Mouse (Mus musculus): ENCODE data around the gene Ttc22. TPM values are rescaled to one million over a fixed set of nuclear protein-coding genes. Genes with fewer than 3 reads are reported as not detected.

The Ttc22 gene
- polyA plus RNA-seq, 1 experiment from 2014 or later: 0.10 TPM

DNA sequence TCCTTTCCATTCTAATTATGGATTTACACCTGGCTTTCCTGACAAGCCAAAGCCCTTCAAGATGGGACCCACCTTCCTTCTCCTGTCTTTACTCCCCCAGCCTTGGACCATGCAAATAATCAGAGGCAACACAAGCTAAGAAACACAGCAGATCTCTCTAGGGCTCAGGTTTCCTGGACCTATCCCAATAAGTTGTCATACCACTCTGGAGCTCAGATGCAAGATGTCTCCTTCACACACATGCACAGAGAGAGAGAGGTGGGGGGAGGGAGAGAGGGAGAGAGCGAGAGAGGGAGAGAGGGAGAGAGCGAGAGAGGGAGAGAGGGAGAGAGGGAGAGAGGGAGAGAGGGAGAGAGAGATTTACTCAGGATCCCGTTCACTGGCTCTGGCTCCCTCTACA lies 10.1 kb downstream of the Ttc22 start:
- no peak for ATAC-seq (replicated peaks; ENCODE audit: insufficient number of reproducible peaks, low FRiP score, low TSS enrichment, low read depth)
- Histone ChIP-seq H3K36me3 (replicated peaks; ENCODE audit: control insufficient read depth, insufficient read depth, low read depth, low read length) (no peaks in the 10 kb centered on the region), H3K4me3 (ENCODE audit: low read depth, low read length) (no peak overlapping the region), H3K4me1 (ENCODE audit: control insufficient read depth, insufficient read depth, low read length) (no peaks in the 10 kb centered on the region), H3K9me3 (replicated peaks; ENCODE audit: control insufficient read depth, low read length) (no peaks in the 10 kb centered on the region), H3K9ac (replicated peaks; ENCODE audit: low read length) (no peak overlapping the region), H3K27ac (replicated peaks; ENCODE audit: low read depth, low read length) (no peak overlapping the region), H3K27me3 (ENCODE audit: control insufficient read depth, insufficient read depth, low read length) (no peaks in the 10 kb centered on the region; the same call in 1 of the 2 replicates), H3K4me2 (ENCODE audit: low read depth, low read length) (no peak overlapping the region)
- WGBS: 75% methylated on average over 1 of the region's 3 CpGs
- DNase-seq (ENCODE audit: low spot score): no peak

DNA sequence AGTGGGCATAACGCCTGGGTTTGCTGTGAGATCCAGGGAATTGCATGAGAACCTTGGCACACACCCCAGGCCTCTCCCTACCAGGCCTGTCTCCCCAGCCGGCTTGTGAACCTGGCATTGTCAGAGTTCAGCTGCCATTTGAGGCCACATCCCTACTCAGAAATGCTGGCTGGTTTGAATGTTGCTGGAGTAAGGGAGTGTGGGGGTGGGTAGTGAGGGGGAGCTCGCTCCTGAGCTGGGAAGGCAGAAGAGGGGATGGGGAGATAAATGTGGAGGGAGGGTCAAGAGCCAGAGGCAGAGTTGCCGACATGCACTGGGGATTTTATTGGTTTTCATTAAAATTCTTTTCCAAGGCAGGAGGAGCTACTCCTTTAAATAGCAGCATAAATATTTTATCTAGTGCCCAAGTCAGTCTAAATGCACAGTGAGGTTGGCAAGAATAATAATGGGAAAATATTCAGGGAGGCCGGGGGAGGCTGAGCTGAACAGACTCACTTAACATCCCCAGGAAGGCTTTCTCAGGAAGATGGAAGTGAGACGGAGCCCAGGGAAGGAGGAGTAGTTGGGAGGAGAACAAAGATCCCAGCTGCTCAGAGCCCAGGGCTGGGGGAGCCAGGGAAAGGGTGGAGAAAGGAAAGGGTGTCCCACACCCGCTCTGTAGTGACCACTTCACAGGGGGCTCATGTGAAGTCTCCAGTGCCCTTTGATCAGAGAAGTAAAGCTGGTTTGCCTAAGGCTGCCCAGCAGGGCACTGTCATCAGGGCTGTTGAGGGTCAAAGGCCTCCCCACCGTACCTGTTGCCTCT lies 11.3 kb downstream of the Ttc22 start:
- Histone ChIP-seq H3K4me3 (ENCODE audit: low read depth, low read length) (no peak overlapping the region), H3K9ac (replicated peaks; ENCODE audit: low read length) (no peak overlapping the region), H3K27ac (replicated peaks; ENCODE audit: low read depth, low read length) (no peak overlapping the region), H3K9me3 (replicated peaks; ENCODE audit: control insufficient read depth, low read length) (no peaks in the 10 kb centered on the region), H3K4me2 (ENCODE audit: low read depth, low read length) (no peak overlapping the region), H3K4me1 (ENCODE audit: control insufficient read depth, insufficient read depth, low read length) (no peaks in the 10 kb centered on the region), H3K27me3 (ENCODE audit: control insufficient read depth, insufficient read depth, low read length) (no peaks in the 10 kb centered on the region), H3K36me3 (replicated peaks; ENCODE audit: control insufficient read depth, insufficient read depth, low read depth, low read length) (no peaks in the 10 kb centered on the region)
- ATAC-seq (replicated peaks; ENCODE audit: insufficient number of reproducible peaks, low FRiP score, low TSS enrichment, low read depth) (no peak), DNase-seq (ENCODE audit: low spot score) (no peak)
- WGBS: 32% methylated on average over 8 of the region's 8 CpGs

DNA sequence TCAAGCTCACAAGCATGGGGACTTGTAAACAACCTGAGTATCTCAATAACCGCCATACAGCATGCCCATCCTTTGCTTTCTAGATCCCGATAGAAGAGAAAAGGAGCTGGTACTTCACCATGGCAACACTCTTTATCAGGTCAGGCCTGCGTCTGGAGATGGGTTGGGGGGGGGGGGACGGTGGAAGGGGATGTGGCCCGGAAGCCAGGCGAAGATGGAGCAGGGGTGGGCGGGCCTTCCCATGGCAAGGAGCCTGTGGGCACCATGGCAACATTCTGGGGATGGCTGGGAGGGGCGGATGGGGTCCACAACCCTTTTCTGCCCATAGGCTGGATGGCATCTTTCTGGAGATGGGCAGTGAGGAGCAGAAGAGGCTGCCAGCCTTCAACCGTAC lies 11.9 kb downstream of the Ttc22 start:
- Histone ChIP-seq H3K27ac (replicated peaks; ENCODE audit: low read depth, low read length) (no peak overlapping the region), H3K4me2 (ENCODE audit: low read depth, low read length) (no peak overlapping the region), H3K36me3 (replicated peaks; ENCODE audit: control insufficient read depth, insufficient read depth, low read depth, low read length) (no peaks in the 10 kb centered on the region), H3K4me1 (ENCODE audit: control insufficient read depth, insufficient read depth, low read length) (no peaks in the 10 kb centered on the region), H3K4me3 (ENCODE audit: low read depth, low read length) (no peak overlapping the region), H3K9me3 (replicated peaks; ENCODE audit: control insufficient read depth, low read length) (no peaks in the 10 kb centered on the region), H3K9ac (replicated peaks; ENCODE audit: low read length) (no peak overlapping the region), H3K27me3 (ENCODE audit: control insufficient read depth, insufficient read depth, low read length) (no peaks in the 10 kb centered on the region)
- DNase-seq (ENCODE audit: low spot score) (no peak), ATAC-seq (replicated peaks; ENCODE audit: insufficient number of reproducible peaks, low FRiP score, low TSS enrichment, low read depth) (no peak)
- WGBS: 50% methylated on average over 9 of the region's 9 CpGs

DNA sequence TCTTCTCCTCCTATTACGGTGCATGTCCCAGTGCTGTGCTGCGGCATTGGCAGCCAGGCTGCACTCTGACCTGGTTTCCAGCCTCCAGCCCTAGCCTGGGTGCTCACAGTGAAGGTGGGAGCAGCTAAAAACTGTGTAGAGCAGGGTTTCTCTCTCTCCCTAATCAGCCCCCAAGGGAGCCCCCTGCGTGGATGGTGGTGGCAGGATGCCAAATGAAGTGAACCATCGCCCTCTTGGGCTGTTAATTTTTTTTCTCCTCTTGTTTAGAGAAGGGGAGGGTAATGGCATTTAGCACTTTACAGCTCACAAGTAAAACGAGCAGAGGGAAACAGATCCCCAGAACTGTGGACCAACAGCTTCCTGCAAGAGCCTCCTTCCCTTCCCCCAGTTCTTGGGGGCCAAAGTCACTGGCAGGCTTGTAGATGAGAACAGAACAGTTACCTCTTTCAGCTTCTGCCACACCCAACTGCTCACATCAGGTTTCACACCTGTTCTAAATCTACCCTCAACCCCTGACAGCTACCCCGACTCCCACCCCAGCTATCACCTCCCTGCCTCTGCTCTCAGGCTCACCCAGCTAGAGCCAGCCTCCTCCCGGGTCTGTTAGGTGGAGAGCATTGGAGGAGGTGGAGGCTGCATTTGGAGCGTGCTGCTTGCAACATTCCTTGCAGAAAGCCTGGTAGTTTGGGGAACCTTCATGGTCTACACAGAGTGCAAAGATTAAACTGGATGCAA lies 21.4 kb downstream of the Ttc22 start:
- ATAC-seq (replicated peaks; ENCODE audit: insufficient number of reproducible peaks, low FRiP score, low TSS enrichment, low read depth) (no peak), DNase-seq (ENCODE audit: low spot score) (no peak)
- Histone ChIP-seq H3K36me3 (replicated peaks; ENCODE audit: control insufficient read depth, insufficient read depth, low read depth, low read length) (no peaks in the 10 kb centered on the region), H3K27ac (replicated peaks; ENCODE audit: low read depth, low read length) (no peak overlapping the region), H3K9me3 (replicated peaks; ENCODE audit: control insufficient read depth, low read length) (no peaks in the 10 kb centered on the region), H3K4me3 (ENCODE audit: low read depth, low read length) (no peak overlapping the region), H3K27me3 (ENCODE audit: control insufficient read depth, insufficient read depth, low read length) (no peaks in the 10 kb centered on the region), H3K9ac (replicated peaks; ENCODE audit: low read length) (no peak overlapping the region), H3K4me1 (ENCODE audit: control insufficient read depth, insufficient read depth, low read length) (no peaks in the 10 kb centered on the region), H3K4me2 (ENCODE audit: low read depth, low read length) (no peak overlapping the region)
- WGBS: 45% methylated on average over 8 of the region's 8 CpGs

DNA sequence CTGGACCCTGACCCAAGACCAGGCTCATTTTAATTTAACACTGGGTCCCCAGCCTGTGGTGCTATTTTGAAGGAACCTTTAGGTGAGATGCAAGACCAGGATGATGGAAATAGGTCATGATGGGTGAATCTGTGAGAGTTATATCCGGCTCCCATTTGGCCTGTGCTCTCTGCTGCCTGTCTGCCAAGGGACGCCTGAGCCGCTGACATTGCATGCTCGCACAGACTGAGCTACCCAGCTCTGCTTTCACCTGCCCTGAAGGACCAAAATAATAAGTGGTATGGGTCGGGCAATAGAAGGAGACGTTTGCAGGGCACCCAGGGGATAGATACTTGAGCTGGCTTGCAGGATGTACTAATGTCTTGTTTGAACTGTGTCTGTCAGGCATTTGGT lies 22.0 kb downstream of the Ttc22 start:
- Histone ChIP-seq H3K27me3 (ENCODE audit: control insufficient read depth, insufficient read depth, low read length) (no peaks in the 10 kb centered on the region), H3K4me3 (ENCODE audit: low read depth, low read length) (no peak overlapping the region), H3K9ac (replicated peaks; ENCODE audit: low read length) (no peak overlapping the region), H3K4me2 (ENCODE audit: low read depth, low read length) (no peak overlapping the region), H3K9me3 (replicated peaks; ENCODE audit: control insufficient read depth, low read length) (no peaks in the 10 kb centered on the region), H3K4me1 (ENCODE audit: control insufficient read depth, insufficient read depth, low read length) (no peaks in the 10 kb centered on the region), H3K27ac (replicated peaks; ENCODE audit: low read depth, low read length) (no peak overlapping the region), H3K36me3 (replicated peaks; ENCODE audit: control insufficient read depth, insufficient read depth, low read depth, low read length) (no peaks in the 10 kb centered on the region)
- no peak for DNase-seq (ENCODE audit: low spot score)
- no peak for ATAC-seq (replicated peaks; ENCODE audit: insufficient number of reproducible peaks, low FRiP score, low TSS enrichment, low read depth)
- WGBS: 60% methylated on average over 6 of the region's 6 CpGs

DNA sequence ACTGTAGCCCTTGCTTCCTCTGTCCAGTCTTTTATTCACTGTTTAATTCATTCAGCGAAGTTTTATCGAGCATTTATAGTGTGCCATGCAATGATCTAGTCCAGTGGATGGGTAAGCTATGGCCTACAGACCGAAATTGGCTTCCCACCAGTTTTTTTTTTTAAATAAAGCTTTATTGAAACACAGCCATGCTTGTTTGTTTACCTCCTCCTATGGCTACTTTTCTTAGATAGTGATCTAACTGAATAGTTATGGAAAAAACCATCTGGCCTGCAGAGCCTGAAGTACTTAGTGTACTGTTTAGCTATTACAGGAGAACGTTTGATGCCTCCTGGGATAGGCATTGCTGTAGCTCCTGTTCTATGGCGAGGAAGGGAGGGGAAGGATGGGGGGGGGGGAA lies 23.6 kb downstream of the Ttc22 start:
- Histone ChIP-seq H3K9me3 (replicated peaks; ENCODE audit: control insufficient read depth, low read length) (no peaks in the 10 kb centered on the region), H3K27me3 (ENCODE audit: control insufficient read depth, insufficient read depth, low read length) (no peaks in the 10 kb centered on the region), H3K4me3 (ENCODE audit: low read depth, low read length) (no peak overlapping the region), H3K9ac (replicated peaks; ENCODE audit: low read length) (no peak overlapping the region), H3K4me1 (ENCODE audit: control insufficient read depth, insufficient read depth, low read length) (no peaks in the 10 kb centered on the region), H3K27ac (replicated peaks; ENCODE audit: low read depth, low read length) (no peak overlapping the region), H3K36me3 (replicated peaks; ENCODE audit: control insufficient read depth, insufficient read depth, low read depth, low read length) (no peaks in the 10 kb centered on the region), H3K4me2 (ENCODE audit: low read depth, low read length) (no peak overlapping the region)
- 82% methylated on average over 5 of the region's 5 CpGs for WGBS
- no peak for DNase-seq (ENCODE audit: low spot score)
- ATAC-seq (replicated peaks; ENCODE audit: insufficient number of reproducible peaks, low FRiP score, low TSS enrichment, low read depth): no peak

DNA sequence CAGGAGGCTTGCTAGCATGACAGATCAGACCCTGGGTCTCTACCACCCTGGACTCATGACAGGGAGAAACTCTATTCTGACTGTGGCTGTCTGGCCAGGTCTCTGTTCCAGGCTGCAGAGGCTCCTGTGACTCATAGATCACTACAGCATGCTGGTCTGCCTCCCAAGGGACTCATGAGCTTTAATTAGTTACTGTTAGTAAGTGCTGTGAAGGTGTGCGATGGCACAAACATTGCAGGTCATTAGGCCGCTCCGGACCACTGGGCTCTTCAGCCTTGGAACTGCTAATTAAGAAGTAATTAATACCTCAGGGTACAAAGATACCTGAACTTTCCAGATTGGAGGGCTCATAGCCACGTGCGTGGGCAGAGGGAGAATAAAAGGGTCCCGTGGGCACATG lies 24.9 kb downstream of the Ttc22 start:
- no peaks in the 10 kb centered on the region for H3K36me3 ChIP-seq (replicated peaks; ENCODE audit: control insufficient read depth, insufficient read depth, low read depth, low read length)
- no peak overlapping the region for H3K4me2 ChIP-seq (ENCODE audit: low read depth, low read length)
- no peak overlapping the region for H3K9ac ChIP-seq (replicated peaks; ENCODE audit: low read length)
- no peaks in the 10 kb centered on the region for H3K9me3 ChIP-seq (replicated peaks; ENCODE audit: control insufficient read depth, low read length)
- 0 out of 2 replicates have a peak, but pooled peaks cover 4% of the 10 kb centered on the region for H3K4me1 ChIP-seq (ENCODE audit: control insufficient read depth, insufficient read depth, low read length)
- no peak for ATAC-seq (replicated peaks; ENCODE audit: insufficient number of reproducible peaks, low FRiP score, low TSS enrichment, low read depth)
- DNase-seq (ENCODE audit: low spot score): no peak
- WGBS: 85% methylated on average over 6 of the region's 6 CpGs
- H3K27me3 ChIP-seq (ENCODE audit: control insufficient read depth, insufficient read depth, low read length): no peaks in the 10 kb centered on the region
- H3K4me3 ChIP-seq (ENCODE audit: low read depth, low read length): no peak overlapping the region
- H3K27ac ChIP-seq (replicated peaks; ENCODE audit: low read depth, low read length): no peak overlapping the region

All from embryonic facial prominence, embryonic 11.5 days (tissue).